Mouse (Mus musculus) intestine, postnatal 0 days (tissue): ENCODE measurements around the gene Leo1. TPM values are rescaled to one million over a fixed set of nuclear protein-coding genes. Genes with fewer than 3 reads are reported as not detected.

Experiments
- ATAC-seq: fragments of 200-750 bp; cut with Nextera tagmentation; 2 replicates; pipeline ENCODE4 v1.8.0; 2017; ENCODE audit warnings: mild to moderate bottlenecking, moderate TSS enrichment, moderate library complexity
- H3K27ac ChIP-seq: fragments of 300-500 bp; sonication (generic); 2 replicates; pipeline ENCODE4 v1.5.1; 2014; ENCODE audit warnings: mild to moderate bottlenecking, low read depth, low read length, moderate library complexity
- H3K27me3 ChIP-seq: fragments of 300-500 bp; sonication (generic); replicated peaks from 2 replicates; pipeline ENCODE4 v1.6.1; 2014; ENCODE audit warnings: low read length, mixed read lengths; ENCODE audit not compliant: control insufficient read depth, insufficient read depth
- H3K36me3 ChIP-seq: fragments of 300-500 bp; sonication (generic); 2 replicates; pipeline ENCODE4 v1.6.1; 2014; ENCODE audit warnings: mild to moderate bottlenecking, moderate library complexity; ENCODE audit not compliant: control insufficient read depth, insufficient read depth
- H3K4me1 ChIP-seq: fragments of 300-500 bp; sonication (generic); replicated peaks from 2 replicates; pipeline ENCODE4 v1.6.1; 2014; ENCODE audit warnings: antibody characterized with exemption, low read length, mixed read lengths; ENCODE audit not compliant: control insufficient read depth, insufficient read depth
- H3K4me2 ChIP-seq: fragments of 300-500 bp; sonication (generic); replicated peaks from 2 replicates; pipeline ENCODE4 v1.6.1; 2014; ENCODE audit warnings: low read depth, mild to moderate bottlenecking, moderate library complexity
- H3K4me3 ChIP-seq: fragments of 300-500 bp; sonication (generic); 2 replicates; pipeline ENCODE4 v1.5.1; 2014; ENCODE audit warnings: low read depth, low read length
- H3K9ac ChIP-seq: fragments of 300-500 bp; sonication (generic); 2 replicates; pipeline ENCODE4 v1.6.1; 2014; ENCODE audit warnings: mild to moderate bottlenecking, low read depth, low read length
- H3K9me3 ChIP-seq: fragments of 300-500 bp; sonication (generic); 2 replicates; pipeline ENCODE4 v1.6.1; 2016; ENCODE audit warnings: mixed run types; ENCODE audit not compliant: control insufficient read depth
- CTCF ChIP-seq: sonication (generic); IDR thresholded peaks from 2 replicates; pipeline ENCODE4 v1.5.1; 2016; ENCODE audit warnings: low read depth, mild to moderate bottlenecking, control low read depth, antibody characterized with exemption, moderate library complexity
- WGBS: fragments of 180-500 bp; shearing (Covaris S2); extraction: QIAGEN DNeasy Blood & Tissue Kit; methylation state at CpG from one replicate; pipeline ENCODE4 v1.1.7; 2014; 5-methylcytosine and 5-hydroxymethylcytosine counted together
- polyA plus RNA-seq: library from polyadenylated mRNA; unstranded; fragments of >200 nt; fragmentation: Nextera tagmentation; extraction: Ambion mirVana; gene quantifications from 2 replicates; pipeline ENCODE4 v1.2.1, GENCODE M21; 2015

Gene Leo1
- polyA plus RNA-seq, result 14.7 and 16.3 TPM in 2 replicates

DNA sequence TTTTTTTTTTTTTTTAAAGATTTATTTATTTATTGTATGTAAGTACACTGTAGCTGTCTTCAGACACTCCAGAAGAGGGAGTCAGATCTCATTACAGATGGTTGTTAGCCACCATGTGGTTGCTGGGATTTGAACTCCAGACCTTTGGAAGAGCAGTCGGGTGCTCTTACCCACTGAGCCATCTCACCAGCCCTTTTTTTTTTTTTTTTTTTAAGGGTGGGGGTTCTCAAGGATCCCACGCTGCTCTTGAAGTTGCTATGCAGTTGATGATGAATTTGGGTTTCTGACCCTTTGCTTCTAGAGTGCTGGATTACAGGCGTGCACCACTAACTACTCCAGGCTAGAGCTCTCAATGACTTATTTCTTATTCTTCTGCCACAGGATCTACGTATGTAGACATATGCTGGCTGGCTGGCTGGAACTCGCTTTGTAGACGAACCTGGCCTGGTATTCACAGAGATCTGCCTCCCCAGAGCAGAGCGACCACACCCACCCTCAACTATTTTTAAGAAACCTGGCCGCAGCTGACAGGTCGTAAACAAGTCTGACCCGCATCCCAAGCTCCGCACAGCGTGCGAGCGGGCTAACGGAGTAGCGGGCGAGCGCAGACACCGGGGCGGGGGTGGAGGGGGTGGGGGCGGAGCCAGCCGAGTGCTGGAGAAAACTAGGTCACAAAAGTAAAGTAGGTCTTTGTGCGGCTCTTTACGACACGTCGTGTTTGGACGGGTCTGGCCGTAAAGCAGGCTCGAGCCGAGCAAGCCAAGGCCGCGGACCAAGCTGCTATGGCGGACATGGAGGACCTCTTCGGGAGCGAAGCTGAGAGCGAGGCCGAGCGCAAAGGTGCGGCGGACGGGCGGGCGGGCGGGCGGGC is at the start of gene Leo1:
Gene Leo1, plus strand, starts transcription at position 729 of the 871 bp plus-strand sequence.
- Histone ChIP-seq H3K27ac (peak within 1 kb of the TSS; percentile 76), H3K36me3 (no peaks in the 10 kb centered on the region; the same call in 1 of the 2 replicates), H3K9me3 (no peaks in the 10 kb centered on the region), H3K4me1 (peaks cover 5% of the 10 kb centered on the region), H3K4me2 (peak within 1 kb of the TSS; percentile 65), H3K9ac (peak within 1 kb of the TSS; percentile 75), H3K27me3 (no peaks in the 10 kb centered on the region), H3K4me3 (peak within 1 kb of the TSS; percentile 54)
- no peak for TF ChIP-seq CTCF
- under 1% methylated on average over 33 of the region's 45 CpGs for WGBS
- ATAC-seq, result peak; percentile 91

DNA sequence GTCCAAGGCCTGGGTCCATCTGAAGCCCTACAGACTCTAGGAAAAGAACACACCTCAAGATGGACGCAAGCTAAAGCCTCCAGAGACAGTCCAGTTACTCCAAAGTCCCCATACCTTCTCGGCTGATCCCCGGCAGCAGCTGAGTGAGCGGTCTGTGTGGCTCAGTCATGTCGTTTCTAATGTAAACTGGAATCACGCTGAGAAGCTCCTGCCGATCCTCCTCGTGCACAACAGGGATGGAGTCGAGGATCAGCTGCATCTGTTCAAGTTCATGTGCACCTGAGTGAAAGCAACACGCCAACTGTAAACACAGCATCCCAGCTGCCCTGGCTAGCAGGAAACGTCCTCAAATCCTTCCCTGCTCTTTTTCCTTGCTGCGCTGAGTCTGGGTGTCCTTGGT is 48.1 kb upstream of the Leo1 start:
- no peak overlapping the region; the same call in 1 of the 2 replicates for H3K27ac ChIP-seq
- no peak overlapping the region for H3K4me3 ChIP-seq
- peaks cover 84% of the 10 kb centered on the region for H3K36me3 ChIP-seq
- 75% methylated on average over 12 of the region's 12 CpGs for WGBS
- no peak for ATAC-seq
- no peak overlapping the region for H3K4me2 ChIP-seq
- no peaks in the 10 kb centered on the region for H3K27me3 ChIP-seq
- H3K4me1 ChIP-seq, result no peaks in the 10 kb centered on the region
- TF ChIP-seq CTCF, result no peak
- H3K9ac ChIP-seq, result no peak overlapping the region
- no peaks in the 10 kb centered on the region for H3K9me3 ChIP-seq

DNA sequence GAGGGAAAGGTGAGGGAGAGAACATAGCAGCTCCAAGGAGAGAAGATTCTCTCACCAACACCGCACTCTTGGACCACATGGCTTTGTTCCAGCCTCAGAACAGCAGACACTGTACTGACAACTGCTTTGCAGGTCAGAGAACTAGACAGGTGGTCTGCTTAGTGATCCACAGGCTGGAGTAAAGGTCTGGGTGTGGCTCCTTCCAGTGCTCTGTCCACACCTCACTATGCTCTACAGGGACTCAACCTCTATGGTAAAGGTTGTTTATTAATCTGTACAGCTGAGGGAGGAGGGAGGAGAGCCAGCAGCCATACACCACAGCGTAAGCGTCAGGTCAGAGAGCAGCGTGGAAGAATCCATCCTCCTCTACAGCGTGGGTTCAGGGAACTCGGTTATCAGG is 45.4 kb upstream of the Leo1 start:
- Histone ChIP-seq H3K4me1 (no peaks in the 10 kb centered on the region), H3K4me3 (no peak overlapping the region), H3K27me3 (no peaks in the 10 kb centered on the region), H3K27ac (no peak overlapping the region; the same call in 1 of the 2 replicates), H3K4me2 (no peak overlapping the region), H3K36me3 (peaks cover 67% of the 10 kb centered on the region), H3K9ac (no peak overlapping the region), H3K9me3 (no peaks in the 10 kb centered on the region)
- TF ChIP-seq CTCF, result no peak
- WGBS, result 61% methylated on average over 6 of the region's 6 CpGs
- ATAC-seq, result peak; percentile 81

DNA sequence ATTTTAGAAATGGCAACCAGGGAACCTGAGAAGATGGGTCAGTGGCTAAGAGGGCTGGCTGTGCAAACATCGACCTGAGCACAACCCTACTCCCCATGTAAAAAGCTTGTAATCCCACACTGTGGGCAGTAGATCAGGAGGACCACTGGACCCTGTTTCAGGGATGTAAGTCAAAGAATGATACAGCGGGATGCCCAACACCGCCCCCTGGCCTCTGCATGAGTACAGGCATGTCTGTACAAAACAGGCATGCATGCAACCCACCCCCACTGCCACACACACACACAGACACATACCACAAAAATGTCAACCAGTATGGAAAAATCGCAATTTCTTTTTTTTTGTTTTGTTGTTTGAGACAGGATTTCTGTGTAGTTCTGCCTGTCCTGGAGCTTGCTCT is 42.3 kb upstream of the Leo1 start:
- no peaks in the 10 kb centered on the region for H3K27me3 ChIP-seq
- ATAC-seq, result no peak
- H3K4me2 ChIP-seq, result no peak overlapping the region
- no peaks in the 10 kb centered on the region for H3K9me3 ChIP-seq
- peak; percentile 40 for TF ChIP-seq CTCF
- H3K4me1 ChIP-seq, result 0 out of 2 replicates have a peak, but pooled peaks cover 7% of the 10 kb centered on the region
- H3K27ac ChIP-seq, result no peak overlapping the region
- 92% methylated on average over 4 of the region's 4 CpGs for WGBS
- H3K36me3 ChIP-seq, result peaks cover 39% of the 10 kb centered on the region
- H3K9ac ChIP-seq, result no peak overlapping the region
- H3K4me3 ChIP-seq, result no peak overlapping the region

GRCm38 (mm10) chr9:75400639-75401038 is 40.7 kb upstream of the Leo1 start:
- Histone ChIP-seq H3K9ac (no peak overlapping the region), H3K4me2 (no peak overlapping the region), H3K36me3 (peaks cover 28% of the 10 kb centered on the region), H3K4me3 (no peak overlapping the region), H3K9me3 (no peaks in the 10 kb centered on the region), H3K27me3 (no peaks in the 10 kb centered on the region), H3K4me1 (peaks cover 12% of the 10 kb centered on the region; the same call in 1 of the 2 replicates), H3K27ac (no peak overlapping the region)
- 52% methylated on average over 5 of the region's 5 CpGs for WGBS
- no peak for TF ChIP-seq CTCF
- no peak for ATAC-seq

GRCm38 (mm10) chr9:75401593-75402504 is 39.5 kb upstream of the Leo1 start:
- Histone ChIP-seq H3K4me1 (peaks cover 15% of the 10 kb centered on the region; the same call in 1 of the 2 replicates), H3K27ac (peak overlapping the region; percentile 35; the same call in 1 of the 2 replicates), H3K9me3 (no peaks in the 10 kb centered on the region), H3K4me3 (no peak overlapping the region), H3K4me2 (no peak overlapping the region), H3K36me3 (peaks cover 19% of the 10 kb centered on the region; the same call in 1 of the 2 replicates), H3K27me3 (no peaks in the 10 kb centered on the region), H3K9ac (no peak overlapping the region)
- WGBS, result 58% methylated on average over 20 of the region's 20 CpGs
- no peak for TF ChIP-seq CTCF
- no peak for ATAC-seq
